In genomic region chr3:26026025-26026424, GRCm38 (mm10) we compare ENCODE assay signal across 25 mouse cellular contexts.
DNase-seq lines count a peak whose midpoint lies in the region; ATAC-seq and TF ChIP-seq lines count a peak whose summit lies in the region.
"Had no signal": no experiment of that assay in that cellular context is flagged by ENCODE, and none has a peak within 500 bp of the region (broad histone marks: within the 10 kb centered on the region; RNA-seq: fewer than 3 reads in every experiment).

No protein-coding gene starts in this region.

- no peaks in the 10 kb centered on the region for H3K36me3 ChIP-seq in midbrain, postnatal 0 days (ENCODE audit: insufficient read depth, low read length)
- no peaks in the 10 kb centered on the region for H3K36me3 ChIP-seq in midbrain, embryonic 11.5 days (ENCODE audit: control insufficient read depth, insufficient read depth, low read length)
- H3K36me3 ChIP-seq in forebrain, embryonic 16.5 days (ENCODE audit: control insufficient read depth, insufficient read depth), result no peaks in the 10 kb centered on the region
- H3K36me3 ChIP-seq: G1E; heart, embryonic 12.5 days; hindbrain, embryonic 13.5 days; kidney, embryonic 15.5 days; midbrain, embryonic 15.5 days; stomach, embryonic 15.5 days had no signal

- H3K4me3 ChIP-seq in midbrain, postnatal 0 days (ENCODE audit: low read depth, low read length), result no peak overlapping the region
- no peak overlapping the region for H3K4me3 ChIP-seq in midbrain, embryonic 11.5 days (ENCODE audit: low read depth, low read length)
- H3K4me3 ChIP-seq in forebrain, embryonic 16.5 days (replicated peaks; ENCODE audit: low read length), result no peak overlapping the region
- H3K4me3 ChIP-seq: heart, adult 2 months; heart, embryonic 12.5 days; hindbrain, embryonic 13.5 days; kidney, embryonic 15.5 days; midbrain, embryonic 15.5 days; stomach, embryonic 15.5 days had no signal

- DNase-seq in cerebellum, postnatal 4 days (ENCODE audit: low spot score in 2 of 2), result no peak
- DNase-seq in midbrain, postnatal 0 days (ENCODE audit: low spot score), result peak; percentile 17
- DNase-seq in midbrain, embryonic 11.5 days (ENCODE audit: low spot score, missing footprints), result no peak
- peak; percentile 61 for DNase-seq in cerebellum, adult 9-10 months
- DNase-seq in cerebellum, postnatal 36 days, result peak; percentile 20 to 40
- no peak for DNase-seq in c-Kit-positive CD71-positive TER-119-positive erythroid progenitor cells, embryonic 14.5 days (ENCODE audit: low spot score)
- DNase-seq: adrenal gland, postnatal 10 days; heart, adult 2 months; heart, postnatal 4 days; kidney, adult 11 months; kidney, postnatal 36 days; liver; lung, adult 2 months; lung, postnatal 10 days had no signal

- no peak overlapping the region for H3K4me2 ChIP-seq in midbrain, postnatal 0 days (ENCODE audit: low read depth, low read length, poor library complexity, severe bottlenecking)
- no peak overlapping the region for H3K4me2 ChIP-seq in midbrain, embryonic 11.5 days
- no peak overlapping the region for H3K4me2 ChIP-seq in forebrain, embryonic 16.5 days (ENCODE audit: low read length)
- H3K4me2 ChIP-seq: heart, embryonic 12.5 days; hindbrain, embryonic 13.5 days; kidney, embryonic 15.5 days; midbrain, embryonic 15.5 days; stomach, embryonic 15.5 days had no signal

- TF ChIP-seq CTCF in midbrain, postnatal 0 days (IDR thresholded peaks at IDR 0.05), result no peak

- WGBS in midbrain, postnatal 0 days, result 89% methylated on average over 2 of the region's 2 CpGs
- 90% methylated on average over 2 of the region's 2 CpGs for WGBS in midbrain, embryonic 11.5 days
- 72% methylated on average over 2 of the region's 2 CpGs for WGBS in forebrain, embryonic 16.5 days

- no peaks in the 10 kb centered on the region for H3K27me3 ChIP-seq in midbrain, postnatal 0 days (ENCODE audit: insufficient read depth, low read length)
- no peaks in the 10 kb centered on the region for H3K27me3 ChIP-seq in midbrain, embryonic 11.5 days (ENCODE audit: control insufficient read depth, insufficient read depth, low read length)
- H3K27me3 ChIP-seq in forebrain, embryonic 16.5 days (replicated peaks; ENCODE audit: control insufficient read depth, insufficient read depth, low read length), result no peaks in the 10 kb centered on the region
- H3K27me3 ChIP-seq: heart, embryonic 12.5 days; hindbrain, embryonic 13.5 days; kidney, embryonic 15.5 days; midbrain, embryonic 15.5 days; stomach, embryonic 15.5 days had no signal

- H3K4me1 ChIP-seq in midbrain, postnatal 0 days (ENCODE audit: insufficient read depth, low read length), result no peaks in the 10 kb centered on the region
- no peaks in the 10 kb centered on the region for H3K4me1 ChIP-seq in midbrain, embryonic 11.5 days (ENCODE audit: control insufficient read depth, insufficient read depth, low read length)
- no peaks in the 10 kb centered on the region for H3K4me1 ChIP-seq in forebrain, embryonic 16.5 days (replicated peaks; ENCODE audit: control insufficient read depth, insufficient read depth, low read length)
- H3K4me1 ChIP-seq: heart, embryonic 12.5 days; hindbrain, embryonic 13.5 days; kidney, embryonic 15.5 days; midbrain, embryonic 15.5 days; stomach, embryonic 15.5 days had no signal

- H3K9ac ChIP-seq in midbrain, postnatal 0 days (replicated peaks; ENCODE audit: low read length, poor library complexity, severe bottlenecking), result no peak overlapping the region
- H3K9ac ChIP-seq in midbrain, embryonic 11.5 days (ENCODE audit: low read length), result no peak overlapping the region
- no peak overlapping the region for H3K9ac ChIP-seq in forebrain, embryonic 16.5 days (replicated peaks; ENCODE audit: low read depth, low read length)
- H3K9ac ChIP-seq: heart, embryonic 12.5 days; hindbrain, embryonic 13.5 days; kidney, embryonic 15.5 days; liver, embryonic 14.5 days; midbrain, embryonic 15.5 days; stomach, embryonic 15.5 days had no signal

- ATAC-seq in cerebellum, adult (ENCODE audit: insufficient number of reproducible peaks, low FRiP score, low TSS enrichment), result peak; percentile 89
- ATAC-seq in midbrain, postnatal 0 days (ENCODE audit: low FRiP score), result no peak
- ATAC-seq in midbrain, embryonic 11.5 days (ENCODE audit: low FRiP score), result no peak
- ATAC-seq in forebrain, embryonic 16.5 days, result no peak
- ATAC-seq: forebrain, embryonic 14.5 days; inflammation-experienced regulatory T-cells, adult 6 months; midbrain, embryonic 15.5 days had no signal

- H3K27ac ChIP-seq in midbrain, postnatal 0 days (ENCODE audit: low read depth, low read length), result no peak overlapping the region
- no peak overlapping the region for H3K27ac ChIP-seq in midbrain, embryonic 11.5 days (ENCODE audit: low read depth, low read length)
- no peak overlapping the region for H3K27ac ChIP-seq in forebrain, embryonic 16.5 days (ENCODE audit: low read length)
- H3K27ac ChIP-seq: heart, adult 2 months; hindbrain, embryonic 13.5 days; kidney, embryonic 15.5 days; liver, embryonic 14.5 days; midbrain, embryonic 15.5 days; stomach, embryonic 15.5 days had no signal

- no peaks in the 10 kb centered on the region for H3K9me3 ChIP-seq in midbrain, postnatal 0 days (ENCODE audit: low read length)
- no peaks in the 10 kb centered on the region for H3K9me3 ChIP-seq in midbrain, embryonic 11.5 days (ENCODE audit: control insufficient read depth, low read length)
- H3K9me3 ChIP-seq in forebrain, embryonic 16.5 days (ENCODE audit: control insufficient read depth, low read length), result no peaks in the 10 kb centered on the region
- H3K9me3 ChIP-seq: G1E; heart, embryonic 12.5 days; hindbrain, embryonic 13.5 days; kidney, embryonic 15.5 days; midbrain, embryonic 15.5 days; stomach, embryonic 15.5 days had no signal

Comparison
In these comparisons a context has a peak if more than half of its experiments do, and no peak if none do; other contexts are left out.
1. DNase-seq: peak in midbrain, postnatal 0 days (single experiment), cerebellum, adult 9-10 months (single experiment) and cerebellum, postnatal 36 days (2 of 2); none in cerebellum, postnatal 4 days (0 of 2), midbrain, embryonic 11.5 days (single experiment) and c-Kit-positive CD71-positive TER-119-positive erythroid progenitor cells, embryonic 14.5 days (single experiment).